ENCODE assay signal across 8 mouse cellular contexts in genomic region chr15:11380087-11380530, GRCm38 (mm10). TPM values are rescaled to one million over a fixed set of nuclear protein-coding genes. Genes with fewer than 3 reads are reported as not detected.
DNase-seq lines count a peak whose midpoint lies in the region; ATAC-seq and TF ChIP-seq lines count a peak whose summit lies in the region.

No protein-coding gene starts in this region.

- no peak for TF ChIP-seq EP300 in heart, adult 2 months (IDR thresholded peaks at IDR 0.05; ENCODE audit: insufficient read depth, low read depth, low read length)

- H3K27me3 ChIP-seq in heart, adult 2 months (ENCODE audit: control insufficient read depth, insufficient read depth, low read length) = no peaks in the 10 kb centered on the region
- H3K27me3 ChIP-seq in forebrain, embryonic 16.5 days (replicated peaks; ENCODE audit: control insufficient read depth, insufficient read depth, low read length) = no peaks in the 10 kb centered on the region

- TF ChIP-seq POLR2A in heart, adult 2 months (IDR thresholded peaks at IDR 0.05; ENCODE audit: insufficient read depth, low read depth, low read length) = no peak

- no peaks in the 10 kb centered on the region for H3K36me3 ChIP-seq in heart, adult 2 months (ENCODE audit: control insufficient read depth, insufficient read depth, low read length)
- peaks cover 10% of the 10 kb centered on the region for H3K36me3 ChIP-seq in forebrain, embryonic 16.5 days (ENCODE audit: control insufficient read depth, insufficient read depth)

- no peaks in the 10 kb centered on the region for H3K79me2 ChIP-seq in heart, adult 2 months (replicated peaks; ENCODE audit: control insufficient read depth, insufficient read depth, low read length)

- DNase-seq in heart, adult 2 months = no peak
- no peak for DNase-seq in heart, postnatal 25 days (ENCODE audit: low spot score)
- DNase-seq in 3T3-L1 (ENCODE audit: low read depth, low spot score) (peak; percentile 72), R1 (ENCODE audit: low read depth, low spot score) (peak; percentile 36)
- DNase-seq in lung, postnatal 25 days (ENCODE audit: low spot score) = peak; percentile 7
- DNase-seq in telencephalon, adult 2 months (ENCODE audit: low read depth, low spot score) = peak; percentile 16
- no peak for DNase-seq in adrenal gland, adult 2 months

- no peak overlapping the region for H3K4me2 ChIP-seq in forebrain, embryonic 16.5 days (ENCODE audit: low read length)

- no peaks in the 10 kb centered on the region for H3K4me1 ChIP-seq in heart, adult 2 months (ENCODE audit: control insufficient read depth, insufficient read depth, low read length)
- H3K4me1 ChIP-seq in forebrain, embryonic 16.5 days (replicated peaks; ENCODE audit: control insufficient read depth, insufficient read depth, low read length) = no peaks in the 10 kb centered on the region

- H3K27ac ChIP-seq in heart, adult 2 months = no peak overlapping the region
- no peak overlapping the region for H3K27ac ChIP-seq in forebrain, embryonic 16.5 days (ENCODE audit: low read length)

- peak; percentile 65 for ATAC-seq in forebrain, embryonic 16.5 days

- intact Hi-C loops in heart, adult 2 months (cut with DNase I) = loop anchor here (1.0 kb wide), 2 partner anchors 339 to 459 kb away; no protein-coding TSS in a partner anchor
- intact Hi-C loops in heart, postnatal 25 days (cut with DNase I) = loop anchor here (1.0 to 2.0 kb wide), 2 partner anchors 342 to 459 kb away; no protein-coding TSS in a partner anchor

- no peaks in the 10 kb centered on the region for H3K9me3 ChIP-seq in forebrain, embryonic 16.5 days (ENCODE audit: control insufficient read depth, low read length)

- no peak overlapping the region for H3K9ac ChIP-seq in heart, adult 2 months (ENCODE audit: low read depth, low read length)
- H3K9ac ChIP-seq in forebrain, embryonic 16.5 days (replicated peaks; ENCODE audit: low read depth, low read length) = no peak overlapping the region

- peak; percentile 86 for TF ChIP-seq CTCF in heart, adult 2 months (IDR thresholded peaks at IDR 0.05)

- WGBS in heart, adult 2 months = 50% methylated on average over 8 of the region's 8 CpGs
- 44% methylated on average over 8 of the region's 8 CpGs for WGBS in forebrain, embryonic 16.5 days

- H3K4me3 ChIP-seq in heart, adult 2 months = no peak overlapping the region
- no peak overlapping the region for H3K4me3 ChIP-seq in forebrain, embryonic 16.5 days (replicated peaks; ENCODE audit: low read length)

RNA-seq across cellular contexts. Expression of gene Tars, which starts 19.4 kb away (rescaled TPM):
- 10 to 100 TPM; 19.0 to 24.5 TPM for total RNA-seq in heart, adult 2 months (2021)
- 7.8 and 12.1 TPM in 2 replicates for polyA plus RNA-seq in heart, adult 2 months (2012; rRNA removed)
- 10 to 100 TPM; 22.5 to 25.1 TPM for total RNA-seq in heart, postnatal 25 days (2021)
- polyA plus RNA-seq in forebrain, embryonic 16.5 days (2015; fragmentation: Nextera tagmentation; extraction: Ambion mirVana) = 52.6 and 57.6 TPM in 2 replicates
- total RNA-seq in adrenal gland, adult 2 months (2021) = 10 to 100 TPM; 44.5 to 71.8 TPM
- polyA plus RNA-seq in adrenal gland, adult 2 months (2012; rRNA removed) = 3.9 and 6.1 TPM in 2 replicates

Comparison
In these comparisons a context has a peak if more than half of its experiments do, and no peak if none do; other contexts are left out.
1. DNase-seq: peak in 3T3-L1 (single experiment), R1 (single experiment), lung, postnatal 25 days (single experiment) and telencephalon, adult 2 months (single experiment); none in heart, adult 2 months (0 of 2), heart, postnatal 25 days (single experiment) and adrenal gland, adult 2 months (single experiment).